Mouse (Mus musculus): ENCODE data around the gene Sort1.

GRCm38 (mm10) chr3:108378875-108379663, 95.2 kb downstream of the Sort1 start:
- TF ChIP-seq HCFC1 (IDR thresholded peaks at IDR 0.05; ENCODE audit: borderline replicate concordance, insufficient read depth, low read length) (no peak), CHD2 (IDR thresholded peaks at IDR 0.05; ENCODE audit: low read depth, low read length) (no peak), ZNF384 (IDR thresholded peaks at IDR 0.05; ENCODE audit: low read depth, low read length) (no peak)
